Mouse (Mus musculus): ENCODE results near the gene Slc7a11.

Slc7a11 gene

DNA sequence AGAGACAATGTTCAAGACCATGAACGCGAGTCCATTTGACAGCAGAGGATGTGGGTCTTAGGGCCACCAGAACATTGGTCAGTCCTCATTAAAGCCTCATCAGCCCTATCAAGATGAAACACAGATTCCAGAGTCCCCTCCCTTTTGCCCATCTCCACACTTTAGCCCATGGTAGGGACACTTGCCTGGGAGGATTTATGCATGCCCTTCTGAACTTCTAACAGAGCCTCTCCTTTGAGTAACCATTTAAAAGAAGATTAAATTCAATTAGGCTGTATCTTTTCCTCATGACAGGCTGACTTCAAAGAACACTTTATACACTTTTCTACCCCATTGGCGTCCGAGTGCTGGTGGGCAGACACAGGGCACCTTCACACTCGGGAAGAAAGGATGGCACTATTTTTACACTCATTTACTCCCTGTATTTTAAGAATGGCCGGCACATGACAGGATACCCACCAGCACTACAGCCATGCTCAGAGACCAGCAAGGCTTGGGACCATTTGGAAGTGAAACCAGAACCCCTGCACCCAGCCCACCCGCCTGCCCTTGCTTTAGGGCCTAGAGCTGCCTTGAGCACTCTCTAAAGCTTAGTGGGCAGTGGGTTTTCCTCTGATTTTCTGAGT lies 144.9 kb downstream of the Slc7a11 start:
- TF ChIP-seq GATA4 (IDR thresholded peaks at IDR 0.05; ENCODE audit: insufficient replicate concordance, low read length), result no peak

GRCm38 (mm10) chr3:50296956-50297355 lies 146.5 kb downstream of the Slc7a11 start:
- no peak for TF ChIP-seq GATA4 (IDR thresholded peaks at IDR 0.05; ENCODE audit: insufficient replicate concordance, low read length)

- TF ChIP-seq GATA4 (IDR thresholded peaks at IDR 0.05; ENCODE audit: insufficient replicate concordance, low read length), result no peak
These were observed 168.4 kb downstream of the Slc7a11 start for GRCm38 (mm10) chr3:50275023-50275422.

- no peak for TF ChIP-seq GATA4 (IDR thresholded peaks at IDR 0.05; ENCODE audit: insufficient replicate concordance, low read length)
These were observed 171.2 kb downstream of the Slc7a11 start for GRCm38 (mm10) chr3:50272222-50272621.

GRCm38 (mm10) chr3:50269680-50270079 lies 173.7 kb downstream of the Slc7a11 start:
- no peak for TF ChIP-seq GATA4 (IDR thresholded peaks at IDR 0.05; ENCODE audit: insufficient replicate concordance, low read length)

GRCm38 (mm10) chr3:50262547-50263087 lies 180.8 kb downstream of the Slc7a11 start:
- no peak for TF ChIP-seq GATA4 (IDR thresholded peaks at IDR 0.05; ENCODE audit: insufficient replicate concordance, low read length)

GRCm38 (mm10) chr3:50262066-50262465 lies 181.3 kb downstream of the Slc7a11 start:
- no peak for TF ChIP-seq GATA4 (IDR thresholded peaks at IDR 0.05; ENCODE audit: insufficient replicate concordance, low read length)

GRCm38 (mm10) chr3:50260667-50261066 lies 182.7 kb downstream of the Slc7a11 start:
- TF ChIP-seq GATA4 (IDR thresholded peaks at IDR 0.05; ENCODE audit: insufficient replicate concordance, low read length), result no peak

GRCm38 (mm10) chr3:50258852-50259251 lies 184.6 kb downstream of the Slc7a11 start:
- TF ChIP-seq GATA4 (IDR thresholded peaks at IDR 0.05; ENCODE audit: insufficient replicate concordance, low read length), result no peak

DNA sequence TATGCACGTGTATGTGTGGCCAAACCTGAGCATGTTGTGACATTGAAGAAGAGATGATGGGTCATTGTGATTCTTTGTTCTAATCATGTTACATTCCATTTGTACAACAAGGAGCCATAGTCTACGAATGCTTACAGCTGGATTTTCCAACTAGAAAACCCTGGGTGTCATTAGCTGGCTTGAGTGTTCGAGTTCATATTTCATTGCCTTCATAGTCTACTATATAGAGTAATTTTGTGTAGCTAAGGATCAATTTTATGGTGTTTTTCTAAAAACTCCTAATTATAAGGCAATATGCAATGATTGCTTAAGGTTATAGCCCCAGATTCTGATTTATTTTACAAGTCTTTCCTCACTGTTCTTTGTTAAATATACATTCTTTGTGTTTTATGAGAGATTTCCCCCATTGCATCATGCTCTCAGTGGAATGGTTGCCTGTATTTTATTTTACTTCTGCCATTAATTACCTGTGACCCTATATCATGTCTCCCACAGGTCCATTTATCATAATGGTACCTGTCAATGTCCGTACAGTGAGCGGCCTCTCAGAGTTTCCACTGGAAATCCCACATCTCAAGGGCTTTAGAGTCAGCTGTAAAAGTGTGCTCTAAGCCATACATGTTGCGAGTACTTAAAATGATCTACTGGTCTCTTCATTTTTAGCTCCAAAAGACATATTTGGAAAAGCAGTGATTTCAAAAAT lies 193.7 kb downstream of the Slc7a11 start:
- no peak for TF ChIP-seq GATA4 (IDR thresholded peaks at IDR 0.05; ENCODE audit: insufficient replicate concordance, low read length)

GRCm38 (mm10) chr3:50235990-50236389 lies 207.4 kb downstream of the Slc7a11 start:
- TF ChIP-seq GATA4 (IDR thresholded peaks at IDR 0.05; ENCODE audit: insufficient replicate concordance, low read length), result no peak

DNA sequence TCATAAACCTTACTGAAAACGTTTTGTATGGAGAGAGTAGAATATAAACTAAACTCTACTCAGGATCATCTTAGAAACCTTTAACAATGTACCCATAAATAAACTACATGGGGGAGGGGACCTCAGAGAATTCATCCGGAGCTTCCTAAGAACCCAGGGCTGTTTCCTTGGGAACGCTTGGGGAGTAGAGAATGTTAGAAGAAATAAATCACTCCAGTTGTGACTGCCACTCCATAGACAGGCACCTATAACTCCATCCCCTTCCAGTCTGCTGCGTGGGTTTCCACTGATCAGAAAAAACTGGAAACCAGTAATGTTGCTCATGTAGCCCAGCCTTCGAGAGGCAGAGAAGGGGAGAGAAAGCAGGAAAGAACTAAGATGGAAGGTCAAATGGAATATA lies 210.3 kb downstream of the Slc7a11 start:
- TF ChIP-seq GATA4 (IDR thresholded peaks at IDR 0.05; ENCODE audit: insufficient replicate concordance, low read length), result no peak

GRCm38 (mm10) chr3:50224390-50225114 lies 218.9 kb downstream of the Slc7a11 start:
- TF ChIP-seq GATA4 (IDR thresholded peaks at IDR 0.05; ENCODE audit: insufficient replicate concordance, low read length), result no peak

- no peak for TF ChIP-seq GATA4 (IDR thresholded peaks at IDR 0.05; ENCODE audit: insufficient replicate concordance, low read length)
These were observed 223.0 kb downstream of the Slc7a11 start for GRCm38 (mm10) chr3:50220454-50220853.

DNA sequence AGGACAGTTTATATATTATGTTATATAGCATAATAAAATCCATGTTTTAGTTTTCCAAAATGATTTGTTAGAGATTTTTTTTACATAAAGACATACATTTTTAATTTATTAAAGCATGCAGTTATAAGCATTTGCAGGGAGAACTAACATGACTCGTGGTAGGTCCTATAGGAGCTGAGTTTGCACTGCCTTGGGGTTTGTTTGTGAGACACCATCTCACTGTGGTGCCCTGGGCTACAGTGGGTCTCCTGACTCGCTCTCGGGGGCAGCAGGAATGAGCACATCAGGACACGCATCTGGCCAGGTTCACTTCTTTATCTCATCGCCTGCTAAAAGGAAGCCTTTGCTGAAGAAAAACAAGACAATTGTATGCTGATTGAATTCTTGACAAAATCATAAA lies 257.0 kb downstream of the Slc7a11 start:
- no peak for TF ChIP-seq GATA4 (IDR thresholded peaks at IDR 0.05; ENCODE audit: insufficient replicate concordance, low read length)

- no peak for TF ChIP-seq GATA4 (IDR thresholded peaks at IDR 0.05; ENCODE audit: insufficient replicate concordance, low read length)
These were observed 257.5 kb downstream of the Slc7a11 start for GRCm38 (mm10) chr3:50185879-50186278.
